Mouse (Mus musculus) spleen, embryonic (tissue): ENCODE data around the gene Alkbh7.

ENCODE experiments used
- CTCF ChIA-PET: fragments of 350-600 bp; sonication (Branson Sonifier 250); formaldehyde crosslinking; loops from one replicate; lab custom pipeline; 2022; lab: Charles Lee

Gene Alkbh7

GRCm38 (mm10) chr17:56997029-56997667 is at the start of gene Alkbh7:
TSS of gene Alkbh7 (plus strand) at chr17:56997339.
- CTCF ChIA-PET, result interaction anchor here (1.0 to 1.1 kb wide), 2 partner anchors 232 to 337 kb away, joined by 3 to 5 read pairs; partner anchors contain the start of gene Dus3l

GRCm38 (mm10) chr17:56950915-56951314 is 46.2 kb upstream of the Alkbh7 start:
- CTCF ChIA-PET, result interaction anchor here (0.7 kb wide), 1 partner anchor 15 kb away, joined by 3 read pairs; no protein-coding TSS in a partner anchor

GRCm38 (mm10) chr17:56952639-56953038 is 44.5 kb upstream of the Alkbh7 start:
- CTCF ChIA-PET, result no interaction called here

GRCm38 (mm10) chr17:56954871-56955270 is 42.3 kb upstream of the Alkbh7 start:
- CTCF ChIA-PET, result interaction anchor here (0.8 kb wide), 1 partner anchor 241 kb away, joined by 3 read pairs; no protein-coding TSS in a partner anchor

GRCm38 (mm10) chr17:56957763-56958429 is 39.2 kb upstream of the Alkbh7 start:
- CTCF ChIA-PET, result no interaction called here

- CTCF ChIA-PET, result no interaction called here
These were observed 38.5 kb upstream of the Alkbh7 start for GRCm38 (mm10) chr17:56958667-56959066.

- CTCF ChIA-PET, result no interaction called here
These were observed 35.3 kb upstream of the Alkbh7 start for GRCm38 (mm10) chr17:56961880-56962279.

- CTCF ChIA-PET, result no interaction called here
These were observed 34.3 kb upstream of the Alkbh7 start for GRCm38 (mm10) chr17:56962642-56963405.

- CTCF ChIA-PET, result no interaction called here
These were observed 33.5 kb upstream of the Alkbh7 start for GRCm38 (mm10) chr17:56963646-56964045.

GRCm38 (mm10) chr17:56969321-56969720 is 27.8 kb upstream of the Alkbh7 start:
- CTCF ChIA-PET, result no interaction called here

GRCm38 (mm10) chr17:56970081-56970480 is 27.1 kb upstream of the Alkbh7 start:
- CTCF ChIA-PET, result no interaction called here

GRCm38 (mm10) chr17:56973956-56974707 is 23.0 kb upstream of the Alkbh7 start:
- CTCF ChIA-PET, result no interaction called here

GRCm38 (mm10) chr17:56974708-56975240 is 22.4 kb upstream of the Alkbh7 start:
- CTCF ChIA-PET, result no interaction called here

- CTCF ChIA-PET, result no interaction called here
These were observed 21.7 kb upstream of the Alkbh7 start for GRCm38 (mm10) chr17:56975391-56975790.

GRCm38 (mm10) chr17:56976531-56977390 is 20.4 kb upstream of the Alkbh7 start:
- CTCF ChIA-PET, result no interaction called here

- CTCF ChIA-PET, result interaction anchor here (0.5 kb wide), 1 partner anchor 20 kb away, joined by 10 read pairs; no protein-coding TSS in a partner anchor
These were observed 17.6 kb upstream of the Alkbh7 start for GRCm38 (mm10) chr17:56979524-56979923.

- CTCF ChIA-PET, result interaction anchor here (0.6 kb wide), 1 partner anchor 216 kb away, joined by 5 read pairs; no protein-coding TSS in a partner anchor
These were observed 16.1 kb upstream of the Alkbh7 start for GRCm38 (mm10) chr17:56981049-56981448.

GRCm38 (mm10) chr17:56982013-56982412 is 15.1 kb upstream of the Alkbh7 start, which contains the start of gene Acer1:
TSS of gene Acer1 (minus strand) at chr17:56982126.
- CTCF ChIA-PET, result no interaction called here

- CTCF ChIA-PET, result no interaction called here
These were observed 12.3 kb upstream of the Alkbh7 start for GRCm38 (mm10) chr17:56984886-56985285.

- CTCF ChIA-PET, result no interaction called here
These were observed 11.5 kb upstream of the Alkbh7 start for GRCm38 (mm10) chr17:56985656-56986055.
